Comparison of ENCODE assay signal across 25 mouse cellular contexts in genomic region chr10:7824663-7825280, GRCm38 (mm10). TPM values are rescaled to one million over a fixed set of nuclear protein-coding genes. Genes with fewer than 3 reads are reported as not detected.
DNase-seq lines count a peak whose midpoint lies in the region; ATAC-seq and TF ChIP-seq lines count a peak whose summit lies in the region.
"Had no signal": no experiment of that assay in that cellular context is flagged by ENCODE, and none has a peak within 500 bp of the region (broad histone marks: within the 10 kb centered on the region; RNA-seq: fewer than 3 reads in every experiment).

No protein-coding gene starts in this region.

- no peaks in the 10 kb centered on the region for H3K27me3 ChIP-seq in splenic B cell, adult 2 months (ENCODE audit: control insufficient read depth, insufficient read depth, low read length, poor library complexity, severe bottlenecking)
- no peaks in the 10 kb centered on the region for H3K27me3 ChIP-seq in forebrain, postnatal 0 days (ENCODE audit: insufficient read depth, low read length)
- H3K27me3 ChIP-seq: embryonic facial prominence, embryonic 15.5 days; heart, embryonic 15.5 days; midbrain, embryonic 12.5 days had no signal

- no peak for ATAC-seq in forebrain, postnatal 0 days
- ATAC-seq: hindbrain, embryonic 16.5 days had no signal

- WGBS in forebrain, postnatal 0 days: 83% methylated on average over 9 of the region's 9 CpGs

- no peak overlapping the region for H3K4me3 ChIP-seq in forebrain, postnatal 0 days (ENCODE audit: low read depth, low read length)
- H3K4me3 ChIP-seq: embryonic facial prominence, embryonic 15.5 days; forebrain, embryonic 10.5 days; heart, adult 2 months; heart, embryonic 15.5 days; midbrain, embryonic 12.5 days had no signal

- peak; percentile 24 for DNase-seq in lung, postnatal 36 days
- no peak for DNase-seq in lung, postnatal 10 days
- peak; percentile 87 for DNase-seq in CD4-positive, CD25-positive, alpha-beta regulatory T cell, adult 2 months (ENCODE audit: low read depth, low spot score)
- peak; percentile 93 for DNase-seq in induced T-regulatory cell, adult 2 months (ENCODE audit: low read depth)
- peak; percentile 71 for DNase-seq in splenic B cell, adult 2 months (ENCODE audit: low read depth, low spot score)
- no peak for DNase-seq in forebrain, postnatal 0 days
- no peak for DNase-seq in layer of hippocampus, adult 9-10 months (ENCODE audit: low spot score)
- DNase-seq: adrenal gland, postnatal 36 days; cerebellum, adult 18-20 months; cerebellum, postnatal 25 days; heart, adult 2 months; heart, postnatal 4 days; kidney, adult 11 months; layer of hippocampus, postnatal 36 days; lung, adult 18-20 months; right cerebral cortex, postnatal 14 days had no signal

- H3K36me3 ChIP-seq in splenic B cell, adult 2 months (ENCODE audit: control insufficient read depth, insufficient read depth, low read length, poor library complexity, severe bottlenecking): peaks cover 5% of the 10 kb centered on the region; the same call in 1 of the 2 replicates
- H3K36me3 ChIP-seq in forebrain, postnatal 0 days (ENCODE audit: insufficient read depth): peaks cover 16% of the 10 kb centered on the region

- H3K9me3 ChIP-seq in forebrain, postnatal 0 days (ENCODE audit: low read length): no peaks in the 10 kb centered on the region
- H3K9me3 ChIP-seq: embryonic facial prominence, embryonic 15.5 days; forebrain, embryonic 10.5 days; heart, embryonic 15.5 days; midbrain, embryonic 12.5 days had no signal

- no peak overlapping the region for H3K4me2 ChIP-seq in forebrain, postnatal 0 days (ENCODE audit: low read depth)
- H3K4me2 ChIP-seq: embryonic facial prominence, embryonic 15.5 days; heart, embryonic 15.5 days; liver, embryonic 11.5 days; midbrain, embryonic 12.5 days had no signal

- TF ChIP-seq CTCF in forebrain, postnatal 0 days (IDR thresholded peaks at IDR 0.05; ENCODE audit: low read depth): no peak

- no peaks in the 10 kb centered on the region for H3K4me1 ChIP-seq in forebrain, postnatal 0 days (ENCODE audit: insufficient read depth)
- H3K4me1 ChIP-seq: embryonic facial prominence, embryonic 15.5 days; forebrain, embryonic 10.5 days; heart, embryonic 15.5 days; midbrain, embryonic 12.5 days had no signal

- no peak overlapping the region for H3K9ac ChIP-seq in forebrain, postnatal 0 days
- H3K9ac ChIP-seq: embryonic facial prominence, embryonic 15.5 days; heart, embryonic 15.5 days; midbrain, embryonic 12.5 days had no signal

- no peak overlapping the region for H3K27ac ChIP-seq in forebrain, postnatal 0 days (ENCODE audit: low read depth, low read length)
- H3K27ac ChIP-seq: embryonic facial prominence, embryonic 15.5 days; forebrain, embryonic 10.5 days; heart, adult 2 months; heart, embryonic 15.5 days; macrophage; midbrain, embryonic 12.5 days had no signal

RNA-seq across cellular contexts. Expression of gene Zc3h12d, which starts 7.5 kb away (rescaled TPM):
- total RNA-seq in forebrain, postnatal 0 days (2014; rRNA removed): 0.08 and 0.24 TPM in 2 replicates
- 0.09 and 0.21 TPM in 2 replicates for polyA plus RNA-seq in forebrain, postnatal 0 days (2015; fragmentation: Nextera tagmentation; extraction: Ambion mirVana)
- total RNA-seq: MEL had no signal
- polyA plus RNA-seq: C2C12 had no signal

RNA-seq across cellular contexts. Expression of gene Ppil4, which starts 32.1 kb away (rescaled TPM):
- total RNA-seq in forebrain, postnatal 0 days (2014; rRNA removed): 37.5 and 49.6 TPM in 2 replicates
- polyA plus RNA-seq in forebrain, postnatal 0 days (2015; fragmentation: Nextera tagmentation; extraction: Ambion mirVana): 44.4 and 50.2 TPM in 2 replicates

RNA-seq across cellular contexts. Expression of gene Ginm1, which starts 32.1 kb away (rescaled TPM):
- 31.0 and 51.0 TPM in 2 replicates for total RNA-seq in forebrain, postnatal 0 days (2014; rRNA removed)
- polyA plus RNA-seq in forebrain, postnatal 0 days (2015; fragmentation: Nextera tagmentation; extraction: Ambion mirVana): 61.2 and 65.6 TPM in 2 replicates

Comparison
In these comparisons a context has a peak if more than half of its experiments do, and no peak if none do; other contexts are left out.
1. DNase-seq: peak in lung, postnatal 36 days (single experiment), CD4-positive, CD25-positive, alpha-beta regulatory T cell, adult 2 months (single experiment), induced T-regulatory cell, adult 2 months (single experiment) and splenic B cell, adult 2 months (single experiment); none in lung, postnatal 10 days (single experiment), forebrain, postnatal 0 days (single experiment) and layer of hippocampus, adult 9-10 months (single experiment).